Mouse (Mus musculus) MEL (cell line): ENCODE measurements around the gene Sult1a1. TPM values are rescaled to one million over a fixed set of nuclear protein-coding genes. Genes with fewer than 3 reads are reported as not detected.
"Not testable (repeated sequence)": the region's sequence is repeated elsewhere in the genome, so short reads cannot be mapped to it uniquely, and the experiment has no call there.

ENCODE experiments used
- DNase-seq: peaks from one replicate; pipeline ENCODE4 v3.0.0; 2011; ENCODE audit warnings: low read depth, low spot score
- H3K27ac ChIP-seq: 2 replicates; pipeline ENCODE4 v1.5.1; 2012; ENCODE audit warnings: low read depth, mild to moderate bottlenecking, control low read depth, low read length, moderate library complexity; ENCODE audit not compliant: control insufficient read depth
- H3K27me3 ChIP-seq, 2 experiments: fragments of 150-350 bp in 1 of 2; sonication (generic) in 1 of 2; 2 replicates each; pipeline ENCODE4 v1.6.1; 2012; ENCODE audit warnings: low read length in 2 of 2, mild to moderate bottlenecking in 2 of 2, improper control_type of control experiment in 1 of 2, moderate library complexity in 1 of 2; ENCODE audit not compliant: insufficient read depth in 2 of 2, control insufficient read depth in 1 of 2
- H3K36me3 ChIP-seq, 2 experiments: 2 replicates each; pipeline ENCODE4 v1.6.1; 2012 to 2014; ENCODE audit warnings: low read length in 2 of 2, improper control_type of control experiment in 1 of 2, inconsistent platforms in 1 of 2, mild to moderate bottlenecking in 1 of 2; ENCODE audit not compliant: insufficient read depth in 2 of 2, control insufficient read depth in 1 of 2
- H3K4me1 ChIP-seq, 2 experiments: fragments of 150-350 bp in 1 of 2; sonication (generic) in 1 of 2; 2 replicates each; pipeline ENCODE4 v1.6.1; 2012; ENCODE audit warnings: low read length in 2 of 2, improper control_type of control experiment in 1 of 2, mild to moderate bottlenecking in 1 of 2; ENCODE audit not compliant: insufficient read depth in 2 of 2, control insufficient read depth in 1 of 2
- H3K4me3 ChIP-seq, 2 experiments: fragments of 150-350 bp in 1 of 2; sonication (generic) in 1 of 2; 2 replicates each; pipeline ENCODE4 v1.5.1; 2012; ENCODE audit warnings: low read depth in 2 of 2, low read length in 2 of 2, mild to moderate bottlenecking in 2 of 2, moderate library complexity in 2 of 2, control low read depth in 1 of 2, improper control_type of control experiment in 1 of 2; ENCODE audit not compliant: control insufficient read depth in 1 of 2, insufficient read depth in 1 of 2
- H3K79me2 ChIP-seq: 2 replicates; pipeline ENCODE4 v1.6.1; 2012; ENCODE audit warnings: mild to moderate bottlenecking, low read length, moderate library complexity; ENCODE audit not compliant: control insufficient read depth, poor library complexity, insufficient read depth
- H3K9ac ChIP-seq: 2 replicates; pipeline ENCODE4 v1.6.1; 2012; ENCODE audit warnings: low read depth, mild to moderate bottlenecking, control low read depth, low read length, moderate library complexity; ENCODE audit not compliant: control insufficient read depth, poor library complexity, severe bottlenecking
- H3K9me3 ChIP-seq: fragments of 150-350 bp; sonication (generic); replicated peaks from 2 replicates; pipeline ENCODE4 v1.6.1; 2012; ENCODE audit warnings: mild to moderate bottlenecking, low read length, improper control_type of control experiment, moderate library complexity; ENCODE audit not compliant: insufficient read depth
- CHD2 ChIP-seq: IDR thresholded peaks from 2 replicates; pipeline ENCODE4 v1.6.1; 2011; ENCODE audit warnings: low read length, improper control_type of control experiment
- CTCF ChIP-seq, 3 experiments: IDR thresholded peaks in 2 of 3; conservative IDR thresholded peaks in 1 of 3; 2 replicates each; pipeline ENCODE4 v1.5.1; 2011 to 2012; ENCODE audit warnings: low read length in 3 of 3, low read depth in 2 of 3, mild to moderate bottlenecking in 2 of 3, improper control_type of control experiment in 1 of 3, inconsistent platforms in 1 of 3, mixed read lengths in 1 of 3, moderate library complexity in 1 of 3; ENCODE audit not compliant: control insufficient read depth in 1 of 3, insufficient read depth in 1 of 3, poor library complexity in 1 of 3, severe bottlenecking in 1 of 3
- HCFC1 ChIP-seq: IDR thresholded peaks from 2 replicates; pipeline ENCODE4 v1.6.1; 2012; ENCODE audit warnings: low read depth, mild to moderate bottlenecking, inconsistent platforms, low read length, improper control_type of control experiment, moderate library complexity
- MAFK ChIP-seq: IDR thresholded peaks from 2 replicates; pipeline ENCODE4 v1.6.1; 2011; ENCODE audit warnings: low read depth, mild to moderate bottlenecking, low read length, improper control_type of control experiment, borderline replicate concordance
- MXI1 ChIP-seq: IDR thresholded peaks from 2 replicates; pipeline ENCODE4 v1.6.1; 2011; ENCODE audit warnings: mild to moderate bottlenecking, low read depth, low read length, improper control_type of control experiment
- MYC ChIP-seq: IDR thresholded peaks from 2 replicates; pipeline ENCODE4 v1.6.1; 2011; ENCODE audit warnings: low read depth, mild to moderate bottlenecking, low read length, improper control_type of control experiment, moderate library complexity
- RAD21 ChIP-seq: IDR thresholded peaks from 2 replicates; pipeline ENCODE4 v1.6.1; 2011; ENCODE audit warnings: mild to moderate bottlenecking, low read depth, low read length, improper control_type of control experiment
- SIN3A ChIP-seq: IDR thresholded peaks from 2 replicates; pipeline ENCODE4 v1.6.1; 2012; ENCODE audit warnings: low read length, improper control_type of control experiment, inconsistent platforms
- SMC3 ChIP-seq: IDR thresholded peaks from 2 replicates; pipeline ENCODE4 v1.6.1; 2011; ENCODE audit warnings: low read depth, low read length, improper control_type of control experiment
- TAL1 ChIP-seq: IDR thresholded peaks from 2 replicates; pipeline ENCODE4 v1.6.1; 2012; ENCODE audit warnings: mild to moderate bottlenecking, inconsistent platforms, low read length, moderate library complexity, mixed read lengths
- TBP ChIP-seq: IDR thresholded peaks from 2 replicates; pipeline ENCODE4 v1.8.0; 2011; ENCODE audit warnings: low read depth, low read length, improper control_type of control experiment
- TCF12 ChIP-seq: IDR thresholded peaks from 2 replicates; pipeline ENCODE4 v1.6.1; 2014; ENCODE audit warnings: low read depth, mild to moderate bottlenecking, inconsistent platforms, low read length, improper control_type of control experiment, moderate library complexity
- UBTF ChIP-seq: IDR thresholded peaks from 2 replicates; pipeline ENCODE4 v1.6.1; 2012; ENCODE audit warnings: low read depth, mild to moderate bottlenecking, inconsistent platforms, low read length, improper control_type of control experiment, moderate library complexity, borderline replicate concordance; ENCODE audit not compliant: insufficient read depth
- ZC3H11A ChIP-seq: IDR thresholded peaks from 2 replicates; pipeline ENCODE4 v1.6.1; 2012; ENCODE audit warnings: low read depth, mild to moderate bottlenecking, inconsistent platforms, low read length, improper control_type of control experiment
- ZKSCAN1 ChIP-seq: IDR thresholded peaks from 2 replicates; pipeline ENCODE4 v1.6.1; 2012; ENCODE audit warnings: low read depth, mild to moderate bottlenecking, inconsistent platforms, low read length, improper control_type of control experiment, moderate library complexity
- ZNF384 ChIP-seq: IDR thresholded peaks from 2 replicates; pipeline ENCODE4 v1.6.1; 2012; ENCODE audit warnings: low read depth, mild to moderate bottlenecking, inconsistent platforms, low read length, improper control_type of control experiment
- polyA plus RNA-seq, 2 experiments: library from polyadenylated mRNA; stranded (reverse) in 1 of 2; unstranded in 1 of 2; fragments of >175 nt in 1 of 2; fragments of >200 nt in 1 of 2; gene quantifications; 2 replicates each; pipeline versions ENCODE4 v1.2.1 to v1.2.4; 2012; ENCODE audit warnings: low replicate concordance in 2 of 2, low read depth in 1 of 2; ENCODE audit not compliant: insufficient read length in 2 of 2, insufficient read depth in 1 of 2, missing spikeins in 1 of 2
- total RNA-seq: library from RNA; depleted of rRNA; stranded (reverse); fragments of 300-350 nt; gene quantifications from 2 replicates; pipeline ENCODE4 v1.2.3, GENCODE M21; 2012

Gene Sult1a1
- total and polyA plus RNA-seq, 3 experiments: 0.36 TPM; not detected in 2

DNA sequence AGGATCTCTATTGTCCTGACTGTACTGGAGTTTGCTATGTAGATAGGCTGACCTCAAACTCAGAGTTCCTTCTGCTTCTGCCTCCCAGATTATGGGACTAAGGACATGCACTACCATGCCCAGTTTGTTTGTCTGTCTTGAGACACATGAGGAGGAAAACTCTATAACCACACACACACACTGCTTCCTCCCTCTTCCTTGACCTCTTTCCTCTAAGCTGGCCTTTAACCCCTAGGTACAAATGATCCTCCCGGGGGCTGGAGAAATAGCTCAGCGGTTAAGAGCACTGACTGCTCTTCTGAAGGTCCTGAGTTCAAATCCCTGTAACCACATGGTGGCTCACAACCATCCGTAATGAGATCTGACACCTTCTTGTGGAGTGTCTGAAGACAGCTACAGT, 31.9 kb downstream of the Sult1a1 start:
- no peak for TF ChIP-seq TCF12
- TF ChIP-seq TBP: peak; percentile 88
- no peak for DNase-seq
- Histone ChIP-seq H3K9ac (no peak overlapping the region), H3K27me3 (no peaks in the 10 kb centered on the region), H3K36me3 (peaks cover 0 to 10% of the 10 kb centered on the region in 2 experiments; a peak in 2 of 4 replicates), H3K79me2 (peaks cover 1% of the 10 kb centered on the region; the same call in 1 of the 2 replicates), H3K27ac (no peak overlapping the region), H3K4me1 (peaks cover 0 to 16% of the 10 kb centered on the region in 2 experiments; a peak in 3 of 4 replicates), H3K4me3 (no peak overlapping the region), H3K9me3 (no peaks in the 10 kb centered on the region)

DNA sequence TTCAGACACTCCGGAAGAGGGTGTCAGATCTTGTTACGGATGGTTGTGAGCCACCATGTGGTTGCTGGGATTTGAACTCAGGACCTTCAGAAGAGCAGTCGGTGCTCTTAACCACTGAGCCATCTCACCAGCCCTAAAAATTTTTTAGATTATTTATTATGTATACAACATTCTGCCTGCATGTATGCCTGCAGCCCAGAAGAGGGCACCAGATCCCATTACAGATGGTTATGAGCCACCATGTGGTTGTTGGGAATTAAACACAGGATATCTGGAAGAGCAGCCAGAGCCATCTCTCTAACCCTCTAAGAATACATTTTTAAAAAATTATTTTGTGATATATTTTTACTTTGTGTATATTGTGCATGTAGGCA, 33.0 kb downstream of the Sult1a1 start:
- H3K79me2 ChIP-seq, H3K27me3 ChIP-seq, H3K27ac ChIP-seq, H3K9me3 ChIP-seq, H3K9ac ChIP-seq, H3K4me3 ChIP-seq: not testable (repeated sequence)
- Histone ChIP-seq H3K4me1 (peaks cover 0 to 16% of the 10 kb centered on the region in 2 experiments; a peak in 3 of 4 replicates), H3K36me3 (peaks cover 0 to 10% of the 10 kb centered on the region in 2 experiments; a peak in 2 of 4 replicates)
- TF ChIP-seq MYC (peak; percentile 81; the same call in 1 of the 2 replicates), ZNF384 (0 out of 2 replicates have a peak, but pooled peaks have one; percentile 15), TBP (peak; percentile 98), MAFK (peak; percentile 84; the same call in 1 of the 2 replicates), ZC3H11A (peak; percentile 49), SIN3A (peak; percentile 48; the same call in 1 of the 2 replicates), RAD21 (peak; percentile 33), CTCF (IDR thresholded peaks at IDR 0.05 in 2 of 3, conservative IDR thresholded peaks at IDR 0.05 in 1 of 3; ENCODE audit: control insufficient read depth in 1 of 3, insufficient read depth in 1 of 3, low read depth in 2 of 3, low read length in 3 of 3, poor library complexity in 1 of 3, severe bottlenecking in 1 of 3) (peak; percentile 32 to 62 (median 39); a peak in 5 of 6 replicates), SMC3 (peak; percentile 52)
- peak; percentile 80 for DNase-seq

DNA sequence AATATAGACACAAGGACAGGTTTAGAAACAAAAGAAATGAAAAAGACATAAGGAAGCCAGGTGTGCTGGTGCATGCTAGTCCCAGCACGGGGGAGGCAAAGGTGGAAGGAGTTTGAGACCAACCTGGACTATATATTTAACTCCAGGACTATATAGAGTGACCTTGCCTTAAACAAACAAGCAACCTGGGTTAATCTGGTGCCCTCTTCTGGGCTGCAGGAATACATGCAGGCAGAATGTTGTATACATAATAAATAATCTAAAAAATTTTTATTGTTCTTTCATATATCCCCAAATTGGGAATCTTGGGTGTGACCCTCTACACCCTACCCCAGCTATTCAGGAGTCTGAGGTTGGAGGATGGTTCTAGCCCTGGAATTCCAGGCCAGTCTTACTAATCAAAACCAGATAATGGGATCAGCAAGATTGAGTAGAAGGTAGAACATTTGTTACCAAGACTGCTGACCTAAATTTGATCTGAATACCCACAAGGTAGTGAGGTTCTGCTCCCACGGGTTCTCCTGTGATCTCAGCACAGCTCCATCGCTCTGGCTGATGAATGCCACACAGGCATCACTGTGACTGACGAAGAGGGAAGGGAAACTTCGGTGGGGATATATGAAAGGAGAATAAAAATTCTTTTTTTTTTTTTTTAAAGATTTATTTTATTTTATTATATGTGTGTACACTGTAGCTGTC, 33.5 kb downstream of the Sult1a1 start:
- DNase-seq: peak; percentile 56
- H3K27ac ChIP-seq: no peak overlapping the region
- H3K79me2 ChIP-seq: no peaks in the 10 kb centered on the region
- no peaks in the 10 kb centered on the region for H3K27me3 ChIP-seq
- peak overlapping the region; percentile 9; the same call in 1 of the 2 replicates for H3K9ac ChIP-seq
- H3K4me3 ChIP-seq: peak overlapping the region; percentile 0 to 18; a peak in 2 of 4 replicates
- H3K36me3 ChIP-seq: peaks cover 0 to 10% of the 10 kb centered on the region in 2 experiments; a peak in 2 of 4 replicates
- H3K9me3 ChIP-seq: no peaks in the 10 kb centered on the region
- TF ChIP-seq SIN3A: no peak
- TF ChIP-seq SMC3: peak; percentile 40
- TF ChIP-seq HCFC1: no peak
- no peak for TF ChIP-seq ZKSCAN1
- 0 out of 2 replicates have a peak, but pooled peaks have one; percentile 10 for TF ChIP-seq ZC3H11A
- no peak for TF ChIP-seq CHD2
- TF ChIP-seq TAL1: no peak
- peak; percentile 24 to 50 (median 30); a peak in 4 of 6 replicates for TF ChIP-seq CTCF (IDR thresholded peaks at IDR 0.05 in 2 of 3, conservative IDR thresholded peaks at IDR 0.05 in 1 of 3; ENCODE audit: control insufficient read depth in 1 of 3, insufficient read depth in 1 of 3, low read depth in 2 of 3, low read length in 3 of 3, poor library complexity in 1 of 3, severe bottlenecking in 1 of 3)
- TF ChIP-seq UBTF: no peak
- no peak for TF ChIP-seq TBP
- peak; percentile 32 for TF ChIP-seq RAD21
- TF ChIP-seq MXI1: peak; percentile 35; the same call in 1 of the 2 replicates
- H3K4me1 ChIP-seq: peaks cover 0 to 16% of the 10 kb centered on the region in 2 experiments; a peak in 3 of 4 replicates
